ENCODE assay signal across 8 mouse cellular contexts in the genomic region with DNA sequence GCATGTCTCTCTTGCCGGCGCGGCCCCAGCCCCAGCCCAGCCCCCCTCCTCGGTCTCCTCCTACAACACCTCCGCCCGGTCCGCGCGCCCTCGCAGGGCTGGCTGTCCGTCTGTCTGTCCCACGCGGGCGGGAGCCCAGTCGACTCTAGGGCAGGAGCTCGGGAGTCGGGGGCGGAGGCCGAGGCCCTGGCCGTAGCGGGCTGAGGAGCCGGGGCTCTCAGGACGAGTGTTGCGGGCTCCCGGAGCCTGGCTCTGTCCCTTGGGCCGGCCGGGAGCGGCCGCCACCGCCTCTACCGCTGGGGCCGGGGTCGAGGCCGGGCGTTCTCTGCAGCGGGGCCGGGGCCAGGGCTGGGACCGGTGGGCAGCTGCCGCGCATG.
DNase-seq lines count a peak whose midpoint lies in the region; ATAC-seq lines count a peak whose summit lies in the region.

No protein-coding gene starts in this region.

- H3K27ac ChIP-seq in kidney, embryonic 15.5 days: no peak overlapping the region
- peak overlapping the region; percentile 47; the same call in 1 of the 2 replicates for H3K27ac ChIP-seq in midbrain, embryonic 11.5 days (ENCODE audit: low read depth, low read length)

- peak overlapping the region; percentile 58 for H3K9ac ChIP-seq in kidney, embryonic 15.5 days
- peak overlapping the region; percentile 80 for H3K9ac ChIP-seq in midbrain, embryonic 11.5 days (ENCODE audit: low read length)

- DNase-seq in ovary, postnatal 36 days (ENCODE audit: low spot score): peak; percentile 47
- DNase-seq in ovary, postnatal 14 days (ENCODE audit: low spot score): no peak
- peak; percentile 66 for DNase-seq in cerebellum, adult 11-12 months
- DNase-seq in heart, adult 18-20 months: peak; percentile 28 to 42
- DNase-seq in midbrain, embryonic 11.5 days (ENCODE audit: low spot score, missing footprints): peak; percentile 96
- no peak for DNase-seq in adipocyte (ENCODE audit: low spot score)
- DNase-seq in frontal cortex, postnatal 14 days (ENCODE audit: low spot score in 2 of 2): no peak

- peak overlapping the region; percentile 99 for H3K4me2 ChIP-seq in kidney, embryonic 15.5 days
- H3K4me2 ChIP-seq in midbrain, embryonic 11.5 days: peak overlapping the region; percentile 93

- H3K4me3 ChIP-seq in kidney, embryonic 15.5 days (replicated peaks): peak overlapping the region; percentile 62
- peak overlapping the region; percentile 65 for H3K4me3 ChIP-seq in midbrain, embryonic 11.5 days (ENCODE audit: low read depth, low read length)

- ATAC-seq in kidney, embryonic 15.5 days (replicated peaks; ENCODE audit: low FRiP score): peak; percentile 50
- peak; percentile 66 for ATAC-seq in midbrain, embryonic 11.5 days (ENCODE audit: low FRiP score)

- H3K4me1 ChIP-seq in kidney, embryonic 15.5 days: peaks cover 33% of the 10 kb centered on the region
- H3K4me1 ChIP-seq in midbrain, embryonic 11.5 days (ENCODE audit: control insufficient read depth, insufficient read depth, low read length): peaks cover 4% of the 10 kb centered on the region; the same call in 1 of the 2 replicates

- peaks cover 70% of the 10 kb centered on the region for H3K27me3 ChIP-seq in kidney, embryonic 15.5 days
- peaks cover 30% of the 10 kb centered on the region for H3K27me3 ChIP-seq in midbrain, embryonic 11.5 days (ENCODE audit: control insufficient read depth, insufficient read depth, low read length)

- no peaks in the 10 kb centered on the region for H3K9me3 ChIP-seq in kidney, embryonic 15.5 days (replicated peaks)
- no peaks in the 10 kb centered on the region for H3K9me3 ChIP-seq in midbrain, embryonic 11.5 days (ENCODE audit: control insufficient read depth, low read length)

- H3K36me3 ChIP-seq in kidney, embryonic 15.5 days: no peaks in the 10 kb centered on the region
- no peaks in the 10 kb centered on the region for H3K36me3 ChIP-seq in midbrain, embryonic 11.5 days (ENCODE audit: control insufficient read depth, insufficient read depth, low read length)

- under 1% methylated on average over 38 of the region's 40 CpGs for WGBS in kidney, embryonic 15.5 days
- WGBS in midbrain, embryonic 11.5 days: under 1% methylated on average over 38 of the region's 40 CpGs

Comparison
In these comparisons a context has a peak if more than half of its experiments do, and no peak if none do; other contexts are left out.
1. DNase-seq: peak in ovary, postnatal 36 days (single experiment), cerebellum, adult 11-12 months (single experiment), heart, adult 18-20 months (2 of 2) and midbrain, embryonic 11.5 days (single experiment); none in ovary, postnatal 14 days (single experiment), adipocyte (single experiment) and frontal cortex, postnatal 14 days (0 of 2).